In genomic region chr16:10451906-10452305, GRCm38 (mm10) we compare ENCODE assay signal across 19 mouse cellular contexts. TPM values are rescaled to one million over a fixed set of nuclear protein-coding genes. Genes with fewer than 3 reads are reported as not detected.
DNase-seq lines count a peak whose midpoint lies in the region; ATAC-seq and TF ChIP-seq lines count a peak whose summit lies in the region.
"Had no signal": no experiment of that assay in that cellular context is flagged by ENCODE, and none has a peak within 500 bp of the region (broad histone marks: within the 10 kb centered on the region; RNA-seq: fewer than 3 reads in every experiment).

No protein-coding gene starts in this region.

- H3K9ac ChIP-seq in heart, embryonic 14.5 days (ENCODE audit: low read length), result no peak overlapping the region
- no peak overlapping the region for H3K9ac ChIP-seq in liver, postnatal 0 days (replicated peaks)
- H3K9ac ChIP-seq in liver, embryonic 11.5 days (ENCODE audit: low read depth, low read length), result no peak overlapping the region
- H3K9ac ChIP-seq: midbrain, embryonic 13.5 days had no signal

- TF ChIP-seq EP300 in liver, postnatal 0 days (IDR thresholded peaks at IDR 0.05; ENCODE audit: low read depth), result no peak

- 77% methylated on average over 2 of the region's 2 CpGs for WGBS in heart, embryonic 14.5 days
- WGBS in liver, postnatal 0 days (ENCODE audit: insufficient replicate concordance), result 66% methylated on average over 2 of the region's 2 CpGs
- WGBS in liver, embryonic 11.5 days, result 74% methylated on average over 2 of the region's 2 CpGs
- 82% methylated on average over 2 of the region's 2 CpGs for WGBS in hindbrain, embryonic 10.5 days

- TF ChIP-seq CTCF in liver, postnatal 0 days (IDR thresholded peaks at IDR 0.05; ENCODE audit: low read depth), result no peak

- intact Hi-C loops in heart, postnatal 14 days (cut with DNase I), result no loop called here

- no peak overlapping the region for H3K4me3 ChIP-seq in heart, embryonic 14.5 days (ENCODE audit: control insufficient read depth in 1 of 2, insufficient read depth in 1 of 2, low read depth in 1 of 2, low read length in 2 of 2)
- H3K4me3 ChIP-seq in liver, postnatal 0 days (ENCODE audit: low read depth, low read length), result no peak overlapping the region
- H3K4me3 ChIP-seq in liver, embryonic 11.5 days (ENCODE audit: low read depth, low read length), result no peak overlapping the region
- no peak overlapping the region for H3K4me3 ChIP-seq in brown adipose tissue, adult 24 weeks (ENCODE audit: insufficient read depth, low read depth, low read length)
- no peak overlapping the region for H3K4me3 ChIP-seq in hindbrain, embryonic 10.5 days
- H3K4me3 ChIP-seq: forebrain, embryonic 10.5 days; left cerebral cortex, adult 2 months; megakaryocyte, embryonic 14.5 days; midbrain, embryonic 13.5 days had no signal

- no peaks in the 10 kb centered on the region for H3K36me3 ChIP-seq in heart, embryonic 14.5 days (ENCODE audit: control insufficient read depth, insufficient read depth, low read length)
- no peaks in the 10 kb centered on the region for H3K36me3 ChIP-seq in liver, postnatal 0 days (replicated peaks; ENCODE audit: insufficient read depth, low read length)
- no peaks in the 10 kb centered on the region for H3K36me3 ChIP-seq in liver, embryonic 11.5 days (ENCODE audit: control insufficient read depth, insufficient read depth, low read length)
- no peaks in the 10 kb centered on the region for H3K36me3 ChIP-seq in hindbrain, embryonic 10.5 days
- H3K36me3 ChIP-seq: forebrain, embryonic 10.5 days; midbrain, embryonic 13.5 days had no signal

- no peak overlapping the region for H3K4me2 ChIP-seq in heart, embryonic 14.5 days (ENCODE audit: low read length)
- H3K4me2 ChIP-seq in liver, postnatal 0 days (ENCODE audit: low read depth, low read length), result no peak overlapping the region
- H3K4me2 ChIP-seq in liver, embryonic 11.5 days, result no peak overlapping the region
- H3K4me2 ChIP-seq: midbrain, embryonic 13.5 days had no signal

- no peak for ATAC-seq in heart, embryonic 14.5 days (ENCODE audit: insufficient number of reproducible peaks, insufficient read depth, low FRiP score, low read depth)
- 0 out of 2 replicates have a peak, but pooled peaks have one; percentile 38 for ATAC-seq in liver, postnatal 0 days
- no peak for ATAC-seq in liver, embryonic 11.5 days (replicated peaks; ENCODE audit: low FRiP score)
- ATAC-seq: CD4-positive, CD25-positive, alpha-beta regulatory T cell, adult 4 months had no signal

- no peaks in the 10 kb centered on the region for H3K27me3 ChIP-seq in heart, embryonic 14.5 days (ENCODE audit: control insufficient read depth, insufficient read depth, low read length)
- H3K27me3 ChIP-seq in liver, postnatal 0 days (ENCODE audit: insufficient read depth, low read length), result no peaks in the 10 kb centered on the region
- no peaks in the 10 kb centered on the region for H3K27me3 ChIP-seq in liver, embryonic 11.5 days (replicated peaks; ENCODE audit: control insufficient read depth, insufficient read depth, low read length)
- no peaks in the 10 kb centered on the region for H3K27me3 ChIP-seq in hindbrain, embryonic 10.5 days (ENCODE audit: insufficient read depth, poor library complexity, severe bottlenecking)
- H3K27me3 ChIP-seq: midbrain, embryonic 13.5 days had no signal

- H3K27ac ChIP-seq in heart, embryonic 14.5 days (replicated peaks in 1 of 2; ENCODE audit: control insufficient read depth in 1 of 2, insufficient read depth in 1 of 2, low read depth in 2 of 2, low read length in 2 of 2), result peak overlapping the region; percentile 0 to 56; a peak in 3 of 4 replicates
- peak overlapping the region; percentile 40; the same call in 1 of the 2 replicates for H3K27ac ChIP-seq in liver, postnatal 0 days (ENCODE audit: low read depth)
- H3K27ac ChIP-seq in liver, embryonic 11.5 days (ENCODE audit: low read depth, low read length), result no peak overlapping the region
- H3K27ac ChIP-seq in brown adipose tissue, adult 24 weeks (replicated peaks; ENCODE audit: low read depth, low read length), result peak overlapping the region; percentile 37; the same call in 1 of the 2 replicates
- H3K27ac ChIP-seq in hindbrain, embryonic 10.5 days, result no peak overlapping the region
- H3K27ac ChIP-seq: forebrain, embryonic 10.5 days; hindbrain, postnatal 0 days; kidney, postnatal 0 days; left cerebral cortex, adult 2 months; midbrain, embryonic 13.5 days; stomach, postnatal 0 days had no signal

- H3K9me3 ChIP-seq in heart, embryonic 14.5 days (ENCODE audit: control insufficient read depth, low read length), result no peaks in the 10 kb centered on the region
- H3K9me3 ChIP-seq in liver, postnatal 0 days (ENCODE audit: low read length), result no peaks in the 10 kb centered on the region
- no peaks in the 10 kb centered on the region for H3K9me3 ChIP-seq in liver, embryonic 11.5 days (ENCODE audit: control insufficient read depth, low read length)
- no peaks in the 10 kb centered on the region for H3K9me3 ChIP-seq in hindbrain, embryonic 10.5 days
- H3K9me3 ChIP-seq: forebrain, embryonic 10.5 days; megakaryocyte, embryonic 14.5 days; midbrain, embryonic 13.5 days had no signal

- H3K4me1 ChIP-seq in heart, embryonic 14.5 days (ENCODE audit: control insufficient read depth in 2 of 2, insufficient read depth in 2 of 2, low read length in 2 of 2), result peaks cover 16 to 26% of the 10 kb centered on the region in 2 experiments
- H3K4me1 ChIP-seq in liver, postnatal 0 days (ENCODE audit: insufficient read depth), result peaks cover 41% of the 10 kb centered on the region
- H3K4me1 ChIP-seq in liver, embryonic 11.5 days (replicated peaks; ENCODE audit: control insufficient read depth, insufficient read depth, low read length), result peaks cover 5% of the 10 kb centered on the region; the same call in 1 of the 2 replicates
- no peaks in the 10 kb centered on the region for H3K4me1 ChIP-seq in brown adipose tissue, adult 24 weeks (ENCODE audit: control insufficient read depth, insufficient read depth, insufficient read length, low read length)
- H3K4me1 ChIP-seq in hindbrain, embryonic 10.5 days (replicated peaks), result peaks cover 15% of the 10 kb centered on the region
- H3K4me1 ChIP-seq: megakaryocyte, embryonic 14.5 days had no signal

- DNase-seq in heart, postnatal 14 days, result no peak
- DNase-seq in liver, postnatal 0 days, result no peak
- no peak for DNase-seq in liver, embryonic 11.5 days (ENCODE audit: low spot score)
- peak; percentile 27 for DNase-seq in lung, postnatal 25 days (ENCODE audit: low spot score)
- DNase-seq in hindbrain, embryonic 10.5 days (ENCODE audit: low spot score), result no peak

RNA-seq across cellular contexts. Expression of gene Tvp23a, which starts 4.7 kb away (rescaled TPM):
- polyA plus RNA-seq in heart, embryonic 14.5 days (2014; fragmentation: Nextera tagmentation; extraction: Ambion mirVana), result 2.3 and 3.0 TPM in 2 replicates
- total RNA-seq in heart, postnatal 14 days (2021), result under 1 TPM; 0.29 to 0.41 TPM
- 0.20 and 0.21 TPM in 2 replicates for polyA plus RNA-seq in liver, postnatal 0 days (2015; fragmentation: Nextera tagmentation; extraction: Ambion mirVana)
- 4.6 and 4.9 TPM in 2 replicates for polyA plus RNA-seq in liver, embryonic 11.5 days (2014; fragmentation: Nextera tagmentation; extraction: Ambion mirVana)
- polyA plus RNA-seq in brown adipose tissue, adult 24 weeks (2012; ENCODE audit: insufficient read depth, insufficient read length, missing spikeins), result 0.87 TPM in 1 of 2 replicates, not detected in the other
- polyA plus RNA-seq in hindbrain, embryonic 10.5 days (2016; fragmentation: Nextera tagmentation; extraction: Ambion mirVana), result 19.6 and 24.9 TPM in 2 replicates
- total RNA-seq: hematopoietic stem cell, adult 5-6 weeks had no signal

RNA-seq across cellular contexts. Expression of gene Ciita, which starts 28.0 kb away (rescaled TPM):
- polyA plus RNA-seq in heart, embryonic 14.5 days (2014; fragmentation: Nextera tagmentation; extraction: Ambion mirVana), result 0.30 and 0.59 TPM in 2 replicates
- under 1 TPM; 0.29 to 0.66 TPM for total RNA-seq in heart, postnatal 14 days (2021)
- 0.21 and 0.31 TPM in 2 replicates for polyA plus RNA-seq in liver, postnatal 0 days (2015; fragmentation: Nextera tagmentation; extraction: Ambion mirVana)
- 0.05 and 0.14 TPM in 2 replicates for polyA plus RNA-seq in liver, embryonic 11.5 days (2014; fragmentation: Nextera tagmentation; extraction: Ambion mirVana)
- polyA plus RNA-seq in brown adipose tissue, adult 24 weeks (2012; ENCODE audit: insufficient read depth, insufficient read length, missing spikeins), result 0.67 and 1.3 TPM in 2 replicates
- polyA plus RNA-seq in hindbrain, embryonic 10.5 days (2016; fragmentation: Nextera tagmentation; extraction: Ambion mirVana), result 0.15 and 0.16 TPM in 2 replicates
- total RNA-seq: hindbrain, postnatal 0 days had no signal

RNA-seq across cellular contexts. Expression of gene Nubp1, which starts 40.2 kb away (rescaled TPM):
- polyA plus RNA-seq in heart, embryonic 14.5 days (2014; fragmentation: Nextera tagmentation; extraction: Ambion mirVana), result 33.5 and 33.7 TPM in 2 replicates
- 1 to 10 TPM; 8.5 to 8.7 TPM for total RNA-seq in heart, postnatal 14 days (2021)
- 24.3 and 25.8 TPM in 2 replicates for polyA plus RNA-seq in liver, postnatal 0 days (2015; fragmentation: Nextera tagmentation; extraction: Ambion mirVana)
- polyA plus RNA-seq in liver, embryonic 11.5 days (2014; fragmentation: Nextera tagmentation; extraction: Ambion mirVana), result 69.9 and 78.0 TPM in 2 replicates
- polyA plus RNA-seq in brown adipose tissue, adult 24 weeks (2012; ENCODE audit: insufficient read depth, insufficient read length, missing spikeins), result 11.2 and 17.6 TPM in 2 replicates
- 73.5 and 77.1 TPM in 2 replicates for polyA plus RNA-seq in hindbrain, embryonic 10.5 days (2016; fragmentation: Nextera tagmentation; extraction: Ambion mirVana)

RNA-seq across cellular contexts. Expression of gene Tekt5, which starts 56.6 kb away (rescaled TPM):
- 0.32 and 0.97 TPM in 2 replicates for polyA plus RNA-seq in heart, embryonic 14.5 days (2014; fragmentation: Nextera tagmentation; extraction: Ambion mirVana)
- total RNA-seq in heart, postnatal 14 days (2021), result under 1 TPM; 0.14 to 0.22 TPM
- 0.07 TPM in 1 of 2 replicates, not detected in the other for polyA plus RNA-seq in liver, postnatal 0 days (2015; fragmentation: Nextera tagmentation; extraction: Ambion mirVana)
- polyA plus RNA-seq in liver, embryonic 11.5 days (2014; fragmentation: Nextera tagmentation; extraction: Ambion mirVana), result 0.16 TPM in 1 of 2 replicates, not detected in the other
- not detected in 2 replicates for polyA plus RNA-seq in brown adipose tissue, adult 24 weeks (2012; ENCODE audit: insufficient read depth, insufficient read length, missing spikeins)
- 0.11 and 0.16 TPM in 2 replicates for polyA plus RNA-seq in hindbrain, embryonic 10.5 days (2016; fragmentation: Nextera tagmentation; extraction: Ambion mirVana)
- total RNA-seq: adrenal gland, postnatal 14 days; heart, adult 18-20 months; hematopoietic stem cell, adult 5-6 weeks; monocyte, adult 5-6 weeks had no signal
- polyA plus RNA-seq: CD4-positive, CD25-positive, alpha-beta regulatory T cell, adult 4 months had no signal

Comparison
In these comparisons a context has a peak if more than half of its experiments do, and no peak if none do; other contexts are left out.
1. H3K27ac ChIP-seq: peak in heart, embryonic 14.5 days (2 of 2), liver, postnatal 0 days (single experiment) and brown adipose tissue, adult 24 weeks (single experiment); none in liver, embryonic 11.5 days (single experiment) and hindbrain, embryonic 10.5 days (single experiment).